Mouse (Mus musculus) liver, postnatal 0 days (tissue): ENCODE data around the gene Cmc4. TPM values are rescaled to one million over a fixed set of nuclear protein-coding genes. Genes with fewer than 3 reads are reported as not detected.

Experiments used
- ATAC-seq: fragments of 200-750 bp; cut with Nextera tagmentation; 2 replicates; pipeline ENCODE4 v1.8.0; 2017; ENCODE audit warnings: mild to moderate bottlenecking, moderate library complexity
- DNase-seq: peaks from one replicate; pipeline ENCODE4 v3.0.0-alpha.2; 2016
- H3K27ac ChIP-seq: fragments of 300-500 bp; sonication (generic); 2 replicates; pipeline ENCODE4 v1.5.1; 2014; ENCODE audit warnings: antibody characterized with exemption, moderate library complexity, mild to moderate bottlenecking, low read depth
- H3K27me3 ChIP-seq: fragments of 300-500 bp; sonication (generic); 2 replicates; pipeline ENCODE4 v1.6.1; 2014; ENCODE audit warnings: low read length, control low read depth, mixed read lengths; ENCODE audit not compliant: insufficient read depth
- H3K36me3 ChIP-seq: fragments of 300-500 bp; sonication (generic); replicated peaks from 2 replicates; pipeline ENCODE4 v1.6.1; 2014; ENCODE audit warnings: mild to moderate bottlenecking, control low read depth, low read length, moderate library complexity, mixed read lengths; ENCODE audit not compliant: insufficient read depth
- H3K4me1 ChIP-seq: fragments of 300-500 bp; sonication (generic); 2 replicates; pipeline ENCODE4 v1.6.1; 2014; ENCODE audit warnings: antibody characterized with exemption, mild to moderate bottlenecking, control low read depth; ENCODE audit not compliant: insufficient read depth
- H3K4me2 ChIP-seq: fragments of 300-500 bp; sonication (generic); 2 replicates; pipeline ENCODE4 v1.6.1; 2014; ENCODE audit warnings: low read depth, mild to moderate bottlenecking, low read length, moderate library complexity, mixed read lengths
- H3K4me3 ChIP-seq: fragments of 300-500 bp; sonication (generic); 2 replicates; pipeline ENCODE4 v1.5.1; 2014; ENCODE audit warnings: low read depth, low read length
- H3K9ac ChIP-seq: fragments of 300-500 bp; sonication (generic); replicated peaks from 2 replicates; pipeline ENCODE4 v1.6.1; 2014; ENCODE audit warnings: mild to moderate bottlenecking, moderate library complexity
- H3K9me3 ChIP-seq: fragments of 300-500 bp; sonication (generic); 2 replicates; pipeline ENCODE4 v1.6.1; 2016; ENCODE audit warnings: mild to moderate bottlenecking, control low read depth, low read length, mixed read lengths
- CTCF ChIP-seq: sonication (generic); IDR thresholded peaks from 2 replicates; pipeline ENCODE4 v1.5.1; 2016; ENCODE audit warnings: antibody characterized with exemption, low read depth
- EP300 ChIP-seq: IDR thresholded peaks from 2 replicates; pipeline ENCODE4 v1.6.1; 2016; ENCODE audit warnings: antibody characterized with exemption, low read depth, mild to moderate bottlenecking
- WGBS: fragments of 180-500 bp; shearing (Covaris S2); extraction: QIAGEN DNeasy Blood & Tissue Kit; methylation state at CpG from one replicate; pipeline ENCODE4 v1.1.7; 2014; ENCODE audit not compliant: insufficient replicate concordance; 5-methylcytosine and 5-hydroxymethylcytosine counted together
- polyA plus RNA-seq: library from polyadenylated mRNA; unstranded; fragments of >200 nt; fragmentation: Nextera tagmentation; extraction: Ambion mirVana; gene quantifications from 2 replicates; pipeline ENCODE4 v1.2.1, GENCODE M21; 2015

The Cmc4 gene
- polyA plus RNA-seq, 1 experiment from 2014 or later = 13.9 TPM

GRCm38 (mm10) chrX:75382195-75382771, 34.1 kb downstream of the Cmc4 start, which contains the start of the genes Fundc2 and F8:
Gene Fundc2 (plus strand): TSS chrX:75382399.
Gene F8 (minus strand): TSS chrX:75382615.
- Histone ChIP-seq H3K9me3 (no peaks in the 10 kb centered on the region), H3K9ac (peak within 1 kb of the TSS; percentile 76), H3K4me1 (no peaks in the 10 kb centered on the region), H3K4me2 (peak within 1 kb of the TSS; percentile 65), H3K4me3 (peak within 1 kb of the TSS; percentile 61), H3K27me3 (no peaks in the 10 kb centered on the region), H3K27ac (peak within 1 kb of the TSS; percentile 87), H3K36me3 (no peaks in the 10 kb centered on the region)
- ATAC-seq = peak; percentile 95
- peak; percentile 87 for DNase-seq
- 17% methylated on average over 21 of the region's 25 CpGs for WGBS
- TF ChIP-seq CTCF = no peak
- peak; percentile 73; the same call in 1 of the 2 replicates for TF ChIP-seq EP300

- Histone ChIP-seq H3K4me3 (peak overlapping the region; percentile 61), H3K36me3 (no peaks in the 10 kb centered on the region), H3K4me2 (peak overlapping the region; percentile 65), H3K9me3 (no peaks in the 10 kb centered on the region), H3K27me3 (no peaks in the 10 kb centered on the region), H3K4me1 (no peaks in the 10 kb centered on the region), H3K9ac (no peak overlapping the region; the same call in 1 of the 2 replicates), H3K27ac (peak overlapping the region; percentile 87)
- WGBS = 69% methylated on average over 5 of the region's 5 CpGs
- TF ChIP-seq CTCF = no peak
- no peak for TF ChIP-seq EP300
- no peak for DNase-seq
- no peak for ATAC-seq
Observed at GRCm38 (mm10) chrX:75381699-75382098, 34.7 kb downstream of the Cmc4 start.

- Histone ChIP-seq H3K27me3 (no peaks in the 10 kb centered on the region), H3K4me1 (no peaks in the 10 kb centered on the region), H3K4me3 (no peak overlapping the region), H3K9me3 (no peaks in the 10 kb centered on the region), H3K27ac (no peak overlapping the region), H3K36me3 (no peaks in the 10 kb centered on the region), H3K9ac (no peak overlapping the region), H3K4me2 (peak overlapping the region; percentile 65; the same call in 1 of the 2 replicates)
- DNase-seq (no peak), ATAC-seq (no peak)
- WGBS = 62% methylated on average over 1 of the region's 1 CpGs
- TF ChIP-seq EP300 (no peak), CTCF (no peak)
Observed at GRCm38 (mm10) chrX:75381176-75381575, 35.2 kb downstream of the Cmc4 start.

- DNase-seq (no peak), ATAC-seq (peak; percentile 64)
- TF ChIP-seq EP300 (peak; percentile 78), CTCF (no peak)
- no peak overlapping the region for H3K27ac ChIP-seq
- H3K9ac ChIP-seq = no peak overlapping the region
- H3K4me2 ChIP-seq = no peak overlapping the region
- H3K4me3 ChIP-seq = no peak overlapping the region
- H3K9me3 ChIP-seq = no peaks in the 10 kb centered on the region
- no peaks in the 10 kb centered on the region for H3K27me3 ChIP-seq
- no peaks in the 10 kb centered on the region for H3K4me1 ChIP-seq
- H3K36me3 ChIP-seq = no peaks in the 10 kb centered on the region
Observed at GRCm38 (mm10) chrX:75376815-75377214, 39.6 kb downstream of the Cmc4 start.

GRCm38 (mm10) chrX:75372666-75373425, 43.5 kb downstream of the Cmc4 start:
- TF ChIP-seq EP300 (no peak), CTCF (no peak)

GRCm38 (mm10) chrX:75370197-75370596, 46.2 kb downstream of the Cmc4 start:
- Histone ChIP-seq H3K4me3 (no peak overlapping the region), H3K4me1 (no peaks in the 10 kb centered on the region), H3K4me2 (no peak overlapping the region), H3K27ac (no peak overlapping the region), H3K9me3 (no peaks in the 10 kb centered on the region), H3K9ac (no peak overlapping the region), H3K36me3 (no peaks in the 10 kb centered on the region), H3K27me3 (no peaks in the 10 kb centered on the region)
- DNase-seq (no peak), ATAC-seq (no peak)
- TF ChIP-seq CTCF (no peak), EP300 (no peak)

More at GRCm38 (mm10) chrX:75372666-75373425, 43.5 kb downstream of the Cmc4 start:
- Histone ChIP-seq H3K4me3 (no peak overlapping the region), H3K27ac (no peak overlapping the region), H3K4me2 (no peak overlapping the region), H3K36me3 (no peaks in the 10 kb centered on the region), H3K9ac (no peak overlapping the region), H3K9me3 (no peaks in the 10 kb centered on the region), H3K27me3 (no peaks in the 10 kb centered on the region), H3K4me1 (no peaks in the 10 kb centered on the region)
- DNase-seq = no peak
- WGBS = 61% methylated on average over 2 of the region's 2 CpGs
- ATAC-seq = no peak

Other genes starting within 250 kb of the Cmc4 start
- 25.8 and 26.4 TPM in 2 replicates for gene Fundc2, start 34.2 kb downstream of the Cmc4 start, polyA plus RNA-seq
- gene F8, start 34.0 kb downstream of the Cmc4 start, polyA plus RNA-seq = 4.2 and 4.8 TPM in 2 replicates
- gene Mtcp1, start within 50 bp of the Cmc4 start, polyA plus RNA-seq = 2.7 and 3.3 TPM in 2 replicates
- 19.5 and 20.7 TPM in 2 replicates for gene Brcc3, start within 50 bp of the Cmc4 start, polyA plus RNA-seq
- 61.6 and 62.9 TPM in 2 replicates for gene Vbp1, start 97.7 kb upstream of the Cmc4 start, polyA plus RNA-seq
- 0.04 TPM in 1 of 2 replicates, not detected in the other for gene Rab39b, start 161.6 kb upstream of the Cmc4 start, polyA plus RNA-seq